Mouse (Mus musculus): ENCODE measurements around the gene Gbp2.
"Not testable (repeated sequence)": the region's sequence is repeated elsewhere in the genome, so short reads cannot be mapped to it uniquely, and the experiment has no call there.

The Gbp2 gene

DNA sequence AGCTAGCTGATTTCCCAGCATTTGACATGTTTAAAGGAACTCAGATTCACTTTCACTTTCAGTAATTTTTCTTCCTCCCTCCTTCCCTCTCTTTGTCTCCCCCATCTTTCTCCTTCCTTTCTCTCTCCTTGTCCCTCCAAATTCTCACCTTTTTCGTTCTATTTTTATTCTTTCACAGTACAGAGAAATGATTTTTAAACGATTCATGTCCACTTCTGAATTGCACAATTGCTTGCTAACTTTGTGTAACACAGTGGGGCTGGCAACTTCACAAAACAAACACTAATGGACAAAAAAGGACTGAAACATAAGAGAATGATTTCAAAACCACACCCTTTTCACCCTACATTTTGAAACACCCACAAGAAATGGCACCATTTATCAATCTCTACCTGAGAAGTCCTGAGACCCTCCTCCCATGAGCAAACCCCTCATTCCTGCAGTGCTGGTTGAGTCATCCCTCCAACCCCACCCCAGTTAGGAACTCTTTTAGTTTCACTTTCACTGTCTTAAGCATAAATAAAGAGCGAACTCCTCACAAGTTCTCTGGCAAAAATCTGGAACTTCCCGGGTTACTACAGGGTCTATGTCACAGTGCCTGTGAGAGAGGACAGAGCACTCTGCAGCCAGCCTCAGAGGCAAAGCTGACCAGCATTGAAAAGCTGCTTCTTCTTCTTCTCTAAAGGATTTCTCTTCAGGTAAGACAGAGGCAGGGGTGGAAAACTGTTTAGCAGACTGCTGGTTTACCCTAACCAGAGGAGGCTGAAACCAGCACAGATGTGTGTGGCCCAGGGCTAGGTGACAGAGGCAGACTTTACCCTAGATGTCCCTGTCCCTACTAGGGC is at the start of gene Gbp2:
Gene Gbp2 (plus strand): TSS at position 492 of the 845 bp plus-strand sequence.
- DNase-seq: no peak

DNA sequence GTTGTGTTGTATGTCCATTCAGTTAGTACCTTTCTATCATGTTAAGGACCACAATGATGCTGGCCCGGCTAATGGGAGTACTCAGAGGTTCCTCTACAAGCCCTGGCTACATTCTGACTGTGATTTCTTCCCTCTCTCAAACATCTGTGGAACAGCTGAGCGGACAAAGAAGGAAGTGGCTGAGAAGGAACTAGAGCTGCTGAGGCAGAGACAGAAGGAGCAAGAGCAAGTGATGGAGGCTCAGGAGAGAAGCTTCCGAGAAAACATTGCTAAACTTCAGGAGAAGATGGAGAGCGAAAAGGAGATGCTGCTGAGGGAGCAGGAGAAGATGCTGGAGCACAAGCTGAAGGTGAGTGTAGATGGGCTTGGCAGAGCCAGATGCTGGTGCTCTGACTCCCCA is 49.7 kb upstream of the Gbp2 start:
- DNase-seq: no peak

DNA sequence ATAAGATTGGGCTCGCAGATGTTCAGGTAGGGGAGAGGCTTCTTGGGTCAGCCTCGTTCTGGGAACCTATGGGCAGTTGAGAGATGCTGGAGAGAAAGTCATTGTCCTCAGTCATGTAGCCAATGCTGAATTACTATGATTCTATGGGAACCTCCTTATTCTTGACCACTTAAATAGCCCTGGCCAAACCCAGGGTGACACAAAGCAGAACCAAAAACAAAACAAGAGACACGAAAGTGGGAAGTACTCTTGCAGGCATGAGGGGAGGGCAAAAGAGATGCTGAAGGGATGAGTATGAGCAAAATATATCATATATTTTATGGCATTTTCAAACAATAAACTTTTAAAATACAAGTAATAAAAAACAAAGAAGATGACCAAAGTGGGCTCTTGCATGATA is 43.3 kb upstream of the Gbp2 start:
- DNase-seq: no peak

DNA sequence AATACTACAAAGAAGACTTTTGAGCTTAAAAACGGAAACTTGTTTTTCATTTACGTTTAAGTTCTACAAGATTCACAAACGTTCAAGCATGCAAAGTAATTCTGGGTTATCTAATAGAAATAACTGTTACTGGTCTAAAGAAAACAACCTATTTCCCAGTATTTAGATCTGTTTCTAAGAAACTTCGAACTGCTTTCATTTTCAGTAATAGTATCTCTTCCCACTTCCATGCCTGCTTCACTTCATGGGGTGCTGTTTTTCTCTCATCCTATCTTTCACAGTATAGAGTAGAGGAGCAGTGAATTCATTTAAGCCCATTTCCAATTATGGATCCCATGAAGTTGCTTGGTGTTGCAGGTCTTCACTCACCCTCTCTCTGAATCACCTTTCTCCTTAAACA is 42.1 kb upstream of the Gbp2 start:
- DNase-seq: no peak

DNA sequence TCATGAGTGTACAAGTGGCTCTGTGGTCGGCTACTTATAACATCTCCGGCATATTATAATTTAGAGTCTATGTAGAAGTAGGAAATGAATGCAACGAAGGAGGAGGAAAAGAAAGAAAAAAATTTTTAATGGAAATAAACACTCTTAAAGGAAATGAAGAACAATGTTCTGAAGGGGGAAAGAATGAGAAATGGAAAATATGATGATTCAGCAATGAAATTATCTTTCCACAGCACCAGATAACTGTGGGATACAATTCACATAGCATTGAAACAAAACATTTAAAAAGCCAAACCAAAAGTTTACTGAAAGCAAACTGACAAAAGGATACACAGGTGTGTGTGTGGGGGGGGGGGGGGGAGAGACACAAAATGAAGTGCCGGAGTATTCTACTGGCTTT is 37.3 kb upstream of the Gbp2 start:
- no peak for DNase-seq

DNA sequence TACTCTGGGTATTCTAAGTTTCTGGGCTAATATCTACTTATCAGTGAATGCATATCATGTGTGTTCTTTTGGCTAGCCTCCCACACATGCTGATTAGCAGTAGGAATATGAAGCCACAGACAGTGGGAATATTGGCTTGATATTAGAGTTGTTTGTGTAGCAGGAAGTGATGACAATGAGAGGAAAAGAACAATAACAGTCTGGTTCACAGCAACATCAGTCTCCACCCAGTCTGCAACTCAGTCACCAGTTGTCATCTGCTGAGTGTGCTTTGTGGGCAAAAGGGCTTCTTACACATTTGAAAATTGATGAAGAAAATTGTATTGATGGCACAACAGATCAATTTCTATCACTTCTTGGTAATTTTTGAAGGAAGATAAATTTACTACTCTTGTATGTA is 33.0 kb upstream of the Gbp2 start:
- no peak for DNase-seq

- DNase-seq: no peak
Measured at GRCm38 (mm10) chr3:142588888-142589287, 31.5 kb upstream of the Gbp2 start.

DNA sequence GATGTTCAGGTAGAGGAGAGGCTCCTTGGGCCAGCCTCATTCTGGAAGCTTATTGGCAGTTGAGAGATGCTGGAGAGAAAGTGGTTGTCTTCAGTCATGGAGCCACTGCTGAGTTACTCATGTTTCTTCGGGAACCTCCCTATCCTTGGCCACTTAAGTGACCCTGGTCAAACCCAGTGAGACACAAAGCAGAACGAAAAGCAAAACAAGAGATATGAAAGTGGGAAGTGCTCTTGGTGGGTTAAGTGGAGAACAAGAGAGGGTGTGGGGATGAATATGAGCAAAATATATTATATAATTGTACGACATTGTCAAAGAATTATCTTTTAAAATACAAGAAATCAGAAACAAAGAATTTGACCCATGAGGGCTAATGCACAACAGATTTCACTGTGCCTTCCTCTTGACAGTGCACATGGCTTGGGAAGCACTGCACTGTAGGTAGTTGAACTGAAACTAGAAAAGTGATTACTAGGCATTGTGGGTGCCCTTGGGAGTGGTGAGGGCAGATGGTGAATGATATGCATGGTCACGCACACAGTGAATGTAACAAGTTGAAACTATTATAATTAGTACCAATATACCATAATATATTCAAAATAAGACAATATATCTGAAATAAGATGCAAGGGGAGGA is 29.9 kb upstream of the Gbp2 start:
- DNase-seq: no peak

GRCm38 (mm10) chr3:142594547-142594946 is 25.9 kb upstream of the Gbp2 start, which contains the start of gene Gbp2b:
Gene Gbp2b, plus strand, starts transcription at chr3:142594847.
- no peak for DNase-seq

DNA sequence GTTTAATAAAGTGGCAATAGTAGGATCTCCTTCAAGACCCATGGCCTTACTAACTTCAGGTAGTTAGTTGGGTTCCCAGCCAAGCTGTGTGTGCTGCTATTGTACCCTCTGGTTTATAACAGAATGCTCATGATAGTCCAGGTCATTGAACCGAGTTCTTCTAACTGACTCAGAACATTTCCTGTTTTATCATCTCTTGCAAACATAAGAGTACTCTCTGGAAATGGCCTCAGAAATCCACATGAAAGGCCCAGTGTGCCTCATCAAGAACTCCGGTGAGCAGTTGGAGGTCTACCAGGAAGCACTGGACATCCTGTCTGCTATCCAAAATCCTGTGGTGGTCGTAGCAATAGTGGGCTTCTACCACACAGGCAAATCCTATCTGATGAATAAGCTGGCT is 22.5 kb upstream of the Gbp2 start:
- no peak for DNase-seq

DNA sequence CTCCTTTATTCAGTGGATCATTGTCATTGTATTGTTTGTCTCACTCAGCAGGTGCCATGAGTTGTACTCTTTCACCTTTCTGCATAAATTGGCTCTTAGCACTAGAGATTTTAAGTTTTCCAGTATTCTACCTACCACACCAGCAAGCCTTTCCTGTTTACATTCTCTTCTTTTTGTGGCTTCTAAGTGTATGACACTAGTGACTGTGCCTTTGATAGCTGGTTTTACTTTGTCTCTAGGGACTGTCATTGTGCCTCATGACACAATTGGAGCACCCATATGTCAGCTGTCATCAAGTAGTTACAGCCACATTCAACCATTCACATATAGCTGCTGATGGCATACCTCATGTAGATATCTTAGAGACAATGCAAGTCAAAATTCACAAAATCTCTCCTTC is 18.7 kb upstream of the Gbp2 start:
- no peak for DNase-seq

DNA sequence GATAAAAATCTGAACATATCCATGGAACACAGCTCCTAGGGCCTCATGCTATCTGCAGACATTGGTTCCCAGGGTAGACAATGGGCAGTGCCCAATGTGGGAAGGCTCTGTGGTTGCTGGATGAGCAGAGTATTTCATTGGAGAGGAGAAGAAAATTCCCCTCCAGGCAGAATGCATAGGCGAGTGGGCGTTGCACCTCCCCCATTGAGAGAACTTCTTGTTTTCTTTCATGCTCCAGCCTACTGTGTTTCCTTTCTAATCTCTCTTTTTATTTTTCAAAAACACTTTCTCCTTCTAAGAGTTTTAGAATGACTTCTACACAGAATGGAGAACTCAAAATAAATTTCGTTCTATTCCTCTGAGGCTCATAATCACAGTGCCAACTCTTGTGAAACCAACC is 1.7 kb upstream of the Gbp2 start:
- no peak for DNase-seq

DNA sequence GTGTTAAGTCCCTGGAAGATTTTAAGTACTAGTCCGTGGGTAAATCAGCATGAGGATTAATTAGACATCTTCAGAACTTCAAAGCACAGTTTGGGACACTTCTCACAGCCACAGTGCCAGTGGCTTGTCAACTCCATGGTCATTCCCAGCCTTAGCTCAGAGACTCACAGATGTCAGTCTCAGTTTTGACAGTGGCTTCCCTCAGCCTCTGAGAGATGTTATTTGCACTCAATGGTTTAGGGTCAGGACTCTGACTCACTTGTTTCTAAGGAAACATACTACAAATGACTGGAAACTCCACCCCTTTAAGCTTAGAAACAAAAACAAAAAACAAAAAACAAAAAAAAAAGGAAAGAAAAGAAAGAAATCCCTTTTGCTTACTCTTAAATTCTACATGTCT is 796 bp upstream of the Gbp2 start:
- no peak for DNase-seq

- no peak for DNase-seq
Measured at GRCm38 (mm10) chr3:142620956-142621562, 657 bp downstream of the Gbp2 start.

GRCm38 (mm10) chr3:142630385-142630784 is 10.0 kb downstream of the Gbp2 start:
- no peak for DNase-seq

- no peak for DNase-seq
Measured at GRCm38 (mm10) chr3:142640201-142640600, 19.8 kb downstream of the Gbp2 start.

DNA sequence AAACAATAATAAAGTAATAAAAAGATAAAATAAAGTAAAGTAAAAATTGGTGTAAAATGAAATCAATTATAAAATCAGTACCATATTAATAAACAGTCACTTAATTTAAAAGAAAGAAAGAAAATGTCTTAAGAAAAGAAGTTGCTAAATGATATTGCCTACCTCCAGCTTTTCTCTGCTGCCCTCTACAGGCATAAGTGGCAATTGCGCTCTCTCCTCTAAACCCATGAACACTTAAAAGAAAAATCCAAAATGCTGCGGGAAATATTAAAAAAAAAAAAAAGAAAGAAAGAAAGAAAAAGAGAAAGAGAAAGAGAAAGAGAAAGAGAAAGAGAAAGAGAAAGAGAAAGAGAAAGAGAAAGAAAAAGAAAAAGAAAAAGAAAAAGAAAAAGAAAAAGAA is 25.5 kb downstream of the Gbp2 start:
- DNase-seq: peak; percentile 27

- not testable (repeated sequence) for DNase-seq
Measured at GRCm38 (mm10) chr3:142647836-142648235, 27.4 kb downstream of the Gbp2 start.

DNA sequence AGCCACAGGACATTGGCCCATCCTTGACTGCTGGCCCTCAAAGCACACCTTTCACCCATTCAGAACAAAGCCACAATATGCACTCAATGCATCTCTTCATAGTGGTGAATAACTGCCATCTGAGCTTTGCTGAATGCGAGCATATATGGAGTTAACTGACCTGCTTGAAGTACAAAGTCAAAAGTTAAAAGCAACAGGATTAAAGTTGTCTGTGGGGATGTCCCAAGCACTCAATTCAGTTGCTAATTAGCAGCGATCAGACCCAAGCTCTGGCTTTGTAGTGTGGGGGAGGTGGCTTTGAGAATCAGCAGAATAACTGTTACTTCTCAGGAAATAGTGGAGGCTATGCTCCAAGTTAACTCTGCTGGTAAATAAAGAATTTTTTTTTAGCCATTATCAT is 29.8 kb downstream of the Gbp2 start:
- no peak for DNase-seq

- DNase-seq: no peak
Measured at GRCm38 (mm10) chr3:142664723-142665122, 44.3 kb downstream of the Gbp2 start.

GRCm38 (mm10) chr3:142674607-142675006 is 54.2 kb downstream of the Gbp2 start:
- DNase-seq: no peak

Data from cerebellum, adult 9-11 months (tissue).